Mouse (Mus musculus): ENCODE data around the gene Cmas. TPM values are rescaled to one million over a fixed set of nuclear protein-coding genes. Genes with fewer than 3 reads are reported as not detected.

Gene Cmas
- total RNA-seq (2022): 10 to 100 TPM; 31.2 to 34.2 (median 32.8) TPM

- DNase-seq (ENCODE audit: low spot score in 2 of 2): peak; percentile 64 to 79
These were observed at the start of gene Cmas for GRCm38 (mm10) chr6:142756507-142757333. Cmas (plus strand) TSS chr6:142756686.

GRCm38 (mm10) chr6:142706688-142707087 lies 49.8 kb upstream of the Cmas start:
- DNase-seq (ENCODE audit: low spot score in 2 of 2): no peak

- no peak for DNase-seq (ENCODE audit: low spot score in 2 of 2)
These were observed 48.1 kb upstream of the Cmas start for GRCm38 (mm10) chr6:142708369-142708768.

- no peak for DNase-seq (ENCODE audit: low spot score in 2 of 2)
These were observed 45.8 kb upstream of the Cmas start for GRCm38 (mm10) chr6:142710690-142711089.

- no peak for DNase-seq (ENCODE audit: low spot score in 2 of 2)
These were observed 45.4 kb upstream of the Cmas start for GRCm38 (mm10) chr6:142711106-142711505.

GRCm38 (mm10) chr6:142715026-142715425 lies 41.5 kb upstream of the Cmas start:
- no peak for DNase-seq (ENCODE audit: low spot score in 2 of 2)

- DNase-seq (ENCODE audit: low spot score in 2 of 2): no peak
These were observed 39.3 kb upstream of the Cmas start for GRCm38 (mm10) chr6:142717186-142717585.

- no peak for DNase-seq (ENCODE audit: low spot score in 2 of 2)
These were observed 38.3 kb upstream of the Cmas start for GRCm38 (mm10) chr6:142718167-142718566.

GRCm38 (mm10) chr6:142720641-142721040 lies 35.8 kb upstream of the Cmas start:
- DNase-seq (ENCODE audit: low spot score in 2 of 2): no peak

- DNase-seq (ENCODE audit: low spot score in 2 of 2): no peak
These were observed 34.8 kb upstream of the Cmas start for GRCm38 (mm10) chr6:142721731-142722130.

GRCm38 (mm10) chr6:142726032-142726431 lies 30.5 kb upstream of the Cmas start:
- no peak for DNase-seq (ENCODE audit: low spot score in 2 of 2)

GRCm38 (mm10) chr6:142732567-142733290 lies 23.8 kb upstream of the Cmas start:
- DNase-seq (ENCODE audit: low spot score in 2 of 2): no peak

GRCm38 (mm10) chr6:142735302-142736005 lies 21.0 kb upstream of the Cmas start:
- DNase-seq (ENCODE audit: low spot score in 2 of 2): no peak

GRCm38 (mm10) chr6:142738225-142738624 lies 18.3 kb upstream of the Cmas start:
- no peak for DNase-seq (ENCODE audit: low spot score in 2 of 2)

- DNase-seq (ENCODE audit: low spot score in 2 of 2): no peak
These were observed 17.8 kb upstream of the Cmas start for GRCm38 (mm10) chr6:142738637-142739036.

- DNase-seq (ENCODE audit: low spot score in 2 of 2): no peak
These were observed 14.7 kb upstream of the Cmas start for GRCm38 (mm10) chr6:142741763-142742162.

GRCm38 (mm10) chr6:142743193-142743592 lies 13.3 kb upstream of the Cmas start:
- DNase-seq (ENCODE audit: low spot score in 2 of 2): no peak

GRCm38 (mm10) chr6:142745484-142745883 lies 11.0 kb upstream of the Cmas start:
- DNase-seq (ENCODE audit: low spot score in 2 of 2): no peak

GRCm38 (mm10) chr6:142746765-142747164 lies 9.7 kb upstream of the Cmas start:
- no peak for DNase-seq (ENCODE audit: low spot score in 2 of 2)

- no peak for DNase-seq (ENCODE audit: low spot score in 2 of 2)
These were observed 9.3 kb upstream of the Cmas start for GRCm38 (mm10) chr6:142747165-142747564.

- no peak for DNase-seq (ENCODE audit: low spot score in 2 of 2)
These were observed 8.3 kb upstream of the Cmas start for GRCm38 (mm10) chr6:142748057-142748708.
